Mouse (Mus musculus): ENCODE measurements around the gene Adarb2.

- TF ChIP-seq POLR2A (IDR thresholded peaks at IDR 0.05; ENCODE audit: low read depth, low read length): no peak
- TF ChIP-seq CTCF (IDR thresholded peaks at IDR 0.05; ENCODE audit: extremely low read depth, insufficient read depth, insufficient read length, insufficient replicate concordance): no peak
Measured at GRCm38 (mm10) chr13:8605645-8606044, 403.0 kb downstream of the Adarb2 start.

Data from spleen, adult 2 months (tissue).